Mouse (Mus musculus) intestine, embryonic 16.5 days (tissue): ENCODE measurements around the gene Wrb. TPM values are rescaled to one million over a fixed set of nuclear protein-coding genes. Genes with fewer than 3 reads are reported as not detected.
"Not testable (repeated sequence)": the region's sequence is repeated elsewhere in the genome, so short reads cannot be mapped to it uniquely, and the experiment has no call there.

Experiments
- ATAC-seq: fragments of 200-750 bp; cut with Nextera tagmentation; 2 replicates; pipeline ENCODE4 v1.8.0; 2017; ENCODE audit warnings: moderate TSS enrichment, moderate library complexity
- H3K27ac ChIP-seq: fragments of 300-500 bp; sonication (generic); 2 replicates; pipeline ENCODE4 v1.5.1; 2014; ENCODE audit warnings: mild to moderate bottlenecking, low read length
- H3K27me3 ChIP-seq: fragments of 300-500 bp; sonication (generic); replicated peaks from 2 replicates; pipeline ENCODE4 v1.6.1; 2014; ENCODE audit warnings: low read length, control low read depth, mixed read lengths; ENCODE audit not compliant: control insufficient read depth, insufficient read depth
- H3K36me3 ChIP-seq: fragments of 300-500 bp; sonication (generic); 2 replicates; pipeline ENCODE4 v1.6.1; 2014; ENCODE audit warnings: low read length, control low read depth; ENCODE audit not compliant: control insufficient read depth, insufficient read depth
- H3K4me1 ChIP-seq: fragments of 300-500 bp; sonication (generic); 2 replicates; pipeline ENCODE4 v1.6.1; 2014; ENCODE audit warnings: low read length, control low read depth, mixed read lengths; ENCODE audit not compliant: control insufficient read depth, insufficient read depth
- H3K4me2 ChIP-seq: fragments of 300-500 bp; sonication (generic); 2 replicates; pipeline ENCODE4 v1.6.1; 2014; ENCODE audit warnings: low read depth, low read length, control low read depth
- H3K4me3 ChIP-seq: fragments of 300-500 bp; sonication (generic); 2 replicates; pipeline ENCODE4 v1.5.1; 2014; ENCODE audit warnings: mild to moderate bottlenecking, low read length
- H3K9ac ChIP-seq: fragments of 300-500 bp; sonication (generic); 2 replicates; pipeline ENCODE4 v1.6.1; 2014; ENCODE audit warnings: low read depth, low read length
- H3K9me3 ChIP-seq: fragments of 300-500 bp; sonication (generic); 2 replicates; pipeline ENCODE4 v1.6.1; 2016; ENCODE audit warnings: low read length, control low read depth; ENCODE audit not compliant: control insufficient read depth
- WGBS: fragments of 180-500 bp; shearing (Covaris S2); extraction: QIAGEN DNeasy Blood & Tissue Kit; methylation state at CpG from one replicate; pipeline ENCODE4 v1.1.7; 2014; 5-methylcytosine and 5-hydroxymethylcytosine counted together
- polyA plus RNA-seq: library from polyadenylated mRNA; unstranded; fragments of >200 nt; fragmentation: Nextera tagmentation; extraction: Ambion mirVana; gene quantifications from 2 replicates; pipeline ENCODE4 v1.2.1, GENCODE M21; 2015

Wrb gene
- polyA plus RNA-seq, 1 experiment from 2014 or later: 53.2 TPM

DNA sequence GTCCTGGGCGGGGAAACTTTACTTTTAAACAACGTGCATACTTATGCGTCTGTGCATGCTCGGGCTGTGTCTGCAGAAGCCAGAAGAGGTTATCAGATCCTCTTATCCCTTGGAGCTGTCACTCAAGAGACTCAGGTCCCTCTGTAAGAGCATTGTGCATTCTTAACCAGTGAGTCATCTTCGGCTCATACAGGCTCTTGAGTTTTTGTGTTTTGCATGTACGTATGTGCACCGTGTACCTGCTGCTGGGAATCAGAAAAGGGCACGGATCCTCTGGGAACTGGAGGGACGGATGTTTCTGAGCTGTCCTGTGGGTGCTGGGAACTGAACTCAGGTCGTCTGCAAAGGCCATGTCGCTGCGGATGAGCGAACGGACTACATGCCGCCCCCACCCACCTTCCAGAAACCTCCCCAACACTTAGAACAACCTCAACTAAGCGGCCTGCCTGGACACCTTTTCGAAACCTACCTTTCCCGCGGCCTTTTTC, 18.5 kb upstream of the Wrb start:
- H3K27ac ChIP-seq: peak overlapping the region; percentile 85
- no peaks in the 10 kb centered on the region for H3K9me3 ChIP-seq
- WGBS: 1% methylated on average over 19 of the region's 19 CpGs
- H3K9ac ChIP-seq: peak overlapping the region; percentile 96
- H3K27me3 ChIP-seq: no peaks in the 10 kb centered on the region
- H3K4me1 ChIP-seq: peaks cover 14% of the 10 kb centered on the region
- H3K36me3 ChIP-seq: peaks cover 19% of the 10 kb centered on the region
- peak overlapping the region; percentile 85 for H3K4me3 ChIP-seq
- ATAC-seq: no peak
- H3K4me2 ChIP-seq: peak overlapping the region; percentile 83

DNA sequence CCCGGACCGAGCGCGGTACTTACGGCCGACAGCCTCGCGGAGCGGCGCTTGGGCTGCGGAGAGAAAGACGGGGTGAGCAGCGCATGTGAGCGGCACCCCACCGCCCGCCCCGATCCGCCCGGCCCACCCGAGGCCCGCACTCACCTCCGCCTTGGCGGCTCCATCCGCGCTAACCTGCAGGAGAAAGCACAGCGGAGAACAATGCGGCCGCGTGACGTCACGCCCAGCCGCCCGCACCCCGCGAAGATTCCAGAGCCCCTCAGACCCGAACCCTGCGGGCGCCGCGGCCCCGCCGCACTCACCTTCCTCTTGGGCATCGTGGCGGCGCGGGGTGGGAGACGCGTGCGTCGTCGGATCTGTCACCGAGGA, 17.9 kb upstream of the Wrb start:
- Histone ChIP-seq H3K4me1 (peaks cover 14% of the 10 kb centered on the region), H3K27me3 (no peaks in the 10 kb centered on the region), H3K9me3 (no peaks in the 10 kb centered on the region), H3K4me3 (peak overlapping the region; percentile 85), H3K4me2 (peak overlapping the region; percentile 83), H3K9ac (peak overlapping the region; percentile 96), H3K27ac (peak overlapping the region; percentile 85), H3K36me3 (peaks cover 18% of the 10 kb centered on the region)
- peak; percentile 69 for ATAC-seq
- WGBS: under 1% methylated on average over 47 of the region's 52 CpGs

DNA sequence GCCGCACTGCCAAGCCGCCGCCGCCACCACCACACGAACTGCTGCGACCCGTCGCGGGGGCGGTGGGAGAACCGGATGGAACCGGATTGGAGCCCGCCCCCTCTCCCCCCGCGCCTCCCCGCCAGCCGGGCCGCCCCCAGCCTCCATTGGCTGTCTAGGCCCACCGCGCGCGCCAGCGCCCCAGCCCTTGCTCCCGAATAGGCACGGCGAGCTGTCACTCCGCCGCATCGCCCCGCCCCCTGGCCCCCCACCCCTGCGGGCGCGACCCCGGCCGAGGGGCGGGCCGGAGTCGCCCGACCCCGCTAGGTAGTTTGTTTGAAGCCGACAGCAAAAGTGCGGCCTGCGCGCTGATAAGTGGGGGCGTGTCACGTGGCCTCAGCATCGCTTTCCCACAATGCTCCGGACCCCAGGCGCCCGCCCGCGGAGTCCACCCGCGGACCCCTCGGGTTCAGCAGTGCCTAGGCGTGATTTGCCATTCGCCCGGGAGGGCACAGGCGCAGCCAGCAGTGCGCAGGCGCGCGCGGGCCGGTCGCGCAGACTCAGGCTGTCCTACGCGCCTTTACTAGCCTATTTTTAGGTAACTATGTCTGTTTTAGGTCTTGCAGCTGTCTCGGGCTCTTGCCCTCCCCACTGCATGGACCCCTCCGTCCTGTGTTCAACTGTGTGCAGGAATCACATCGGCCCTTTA, 17.4 kb upstream of the Wrb start, which contains the start of gene Hmgn1:
Gene Hmgn1 (minus strand): TSS at position 73 of the 688 bp plus-strand sequence.
- Histone ChIP-seq H3K27me3 (no peaks in the 10 kb centered on the region), H3K4me1 (peaks cover 14% of the 10 kb centered on the region), H3K4me2 (peak within 1 kb of the TSS; percentile 83), H3K27ac (peak within 1 kb of the TSS; percentile 85), H3K9ac (peak within 1 kb of the TSS; percentile 96), H3K4me3 (peak within 1 kb of the TSS; percentile 85), H3K9me3 (no peaks in the 10 kb centered on the region), H3K36me3 (peaks cover 16% of the 10 kb centered on the region)
- peak; percentile 97 for ATAC-seq
- WGBS: under 1% methylated on average over 68 of the region's 72 CpGs

DNA sequence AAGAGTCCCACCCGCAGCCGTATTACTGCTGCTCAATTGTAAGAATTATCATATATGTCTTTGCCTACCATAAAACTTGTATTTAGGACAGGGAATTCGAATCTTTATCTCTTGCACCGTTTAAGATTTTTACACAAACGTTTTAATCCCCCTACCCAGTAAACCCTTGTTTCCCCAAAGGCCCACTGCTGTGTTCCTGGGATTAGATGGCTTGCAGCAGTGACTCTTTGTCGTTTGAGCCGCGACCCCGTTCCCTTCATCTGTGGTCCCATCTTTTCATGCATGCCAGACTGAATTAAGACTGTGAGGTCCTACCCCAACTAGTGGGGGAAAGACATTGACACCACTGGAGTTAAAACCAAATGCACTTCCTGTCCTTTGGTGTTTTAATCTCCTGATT, 16.7 kb upstream of the Wrb start:
- peak overlapping the region; percentile 75 for H3K4me2 ChIP-seq
- H3K9ac ChIP-seq: peak overlapping the region; percentile 96
- peaks cover 14% of the 10 kb centered on the region for H3K4me1 ChIP-seq
- peaks cover 11% of the 10 kb centered on the region for H3K36me3 ChIP-seq
- no peak for ATAC-seq
- WGBS: 4% methylated on average over 9 of the region's 9 CpGs
- H3K9me3 ChIP-seq: no peaks in the 10 kb centered on the region
- H3K4me3 ChIP-seq: peak overlapping the region; percentile 85
- H3K27me3 ChIP-seq: no peaks in the 10 kb centered on the region
- peak overlapping the region; percentile 85 for H3K27ac ChIP-seq

DNA sequence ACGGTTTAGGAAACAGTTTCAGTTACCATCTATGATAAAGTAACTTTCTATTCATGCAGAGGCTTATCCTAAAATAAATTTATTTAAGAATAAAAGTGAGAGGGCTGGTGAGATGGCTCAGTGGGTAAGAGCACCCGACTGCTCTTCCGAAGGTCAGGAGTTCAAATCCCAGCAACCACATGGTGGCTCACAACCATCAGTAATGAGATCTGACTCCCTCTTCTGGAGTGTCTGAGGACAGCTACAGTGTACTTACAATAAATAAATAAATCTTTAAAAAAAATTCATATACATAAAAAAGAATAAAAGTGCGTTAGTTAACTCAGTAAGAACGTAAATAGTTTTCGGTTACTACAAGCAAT, 478 bp upstream of the Wrb start:
- ATAC-seq: peak; percentile 35
- H3K4me3 ChIP-seq: 0 out of 2 replicates have a peak overlapping the region, but pooled peaks have one; percentile 81
- not testable (repeated sequence) for H3K9ac ChIP-seq, H3K36me3 ChIP-seq, H3K27me3 ChIP-seq, H3K4me2 ChIP-seq, H3K9me3 ChIP-seq, H3K27ac ChIP-seq, H3K4me1 ChIP-seq
- 24% methylated on average over 6 of the region's 6 CpGs for WGBS

DNA sequence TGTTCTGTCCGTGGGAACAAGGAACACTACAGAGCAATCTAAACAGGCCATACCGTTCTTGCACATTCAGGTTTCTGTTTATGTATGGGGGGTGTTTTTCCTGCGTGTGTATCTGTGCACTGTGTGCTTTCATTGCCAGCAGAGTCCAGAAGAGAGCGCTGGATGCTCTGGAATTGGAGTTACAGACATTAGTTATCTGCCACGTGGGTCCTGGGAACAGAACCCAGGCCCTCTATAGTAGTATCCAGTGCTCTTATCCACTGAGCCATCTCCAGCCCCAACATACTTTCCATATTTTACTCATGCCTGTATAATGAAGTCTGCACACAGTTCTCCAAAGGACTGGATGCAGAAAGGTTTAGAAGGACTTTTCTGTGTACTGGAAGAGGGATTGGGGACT, 607 bp downstream of the Wrb start:
- peak; percentile 3; the same call in 1 of the 2 replicates for ATAC-seq
- H3K27me3 ChIP-seq: no peaks in the 10 kb centered on the region
- 0% methylated on average over 5 of the region's 5 CpGs for WGBS
- H3K9ac ChIP-seq: peak overlapping the region; percentile 78
- H3K27ac ChIP-seq: peak overlapping the region; percentile 55; the same call in 1 of the 2 replicates
- no peaks in the 10 kb centered on the region for H3K9me3 ChIP-seq
- H3K4me2 ChIP-seq: peak overlapping the region; percentile 77
- H3K36me3 ChIP-seq: no peaks in the 10 kb centered on the region
- H3K4me1 ChIP-seq: peaks cover 9% of the 10 kb centered on the region
- peak overlapping the region; percentile 81 for H3K4me3 ChIP-seq

DNA sequence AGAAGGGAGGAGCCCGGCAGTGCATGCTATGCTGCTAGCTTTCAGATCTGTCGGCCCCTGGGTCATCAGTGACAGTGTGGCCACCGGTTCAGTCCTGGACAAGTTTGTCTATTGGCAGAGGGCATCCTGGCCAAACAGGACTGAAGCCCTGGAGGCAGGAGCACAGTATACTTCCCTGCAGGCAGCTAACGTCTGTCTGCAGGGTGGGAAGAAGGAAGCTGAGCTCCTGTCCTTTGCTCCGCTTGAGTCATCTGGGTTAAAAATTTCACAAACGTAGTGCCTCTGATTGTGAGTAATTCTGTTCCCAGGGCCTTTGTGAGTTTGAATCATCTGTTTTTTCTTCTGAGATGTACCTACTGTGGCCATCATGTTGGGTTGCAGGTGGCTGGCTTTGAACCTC, 3.6 kb downstream of the Wrb start:
- H3K9ac ChIP-seq: peak overlapping the region; percentile 51; the same call in 1 of the 2 replicates
- ATAC-seq: no peak
- peaks cover 16% of the 10 kb centered on the region for H3K4me1 ChIP-seq
- H3K4me2 ChIP-seq: no peak overlapping the region
- no peaks in the 10 kb centered on the region for H3K36me3 ChIP-seq
- 62% methylated on average over 6 of the region's 6 CpGs for WGBS
- no peaks in the 10 kb centered on the region for H3K9me3 ChIP-seq
- no peak overlapping the region for H3K4me3 ChIP-seq
- H3K27me3 ChIP-seq: no peaks in the 10 kb centered on the region
- peak overlapping the region; percentile 81 for H3K27ac ChIP-seq

DNA sequence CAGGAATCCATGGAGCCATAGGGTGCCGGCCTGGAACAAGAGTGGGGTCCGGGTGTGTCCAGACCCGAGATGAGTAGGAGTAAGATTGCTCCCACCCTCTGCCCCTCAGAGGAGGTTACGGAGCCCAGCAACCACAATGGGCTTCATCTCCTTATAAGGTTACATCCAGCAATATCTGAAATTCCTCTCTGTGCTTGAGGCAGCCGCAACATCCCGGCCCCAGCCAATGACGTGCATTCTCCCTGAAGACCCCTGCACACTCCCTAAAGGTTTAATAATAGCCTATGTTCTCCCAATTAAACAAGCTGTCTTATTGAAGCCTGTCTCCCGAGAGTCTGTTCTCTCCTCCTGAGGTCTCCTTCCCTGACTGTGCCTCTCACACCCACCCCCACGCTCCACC, 4.1 kb downstream of the Wrb start:
- Histone ChIP-seq H3K4me2 (no peak overlapping the region), H3K27me3 (no peaks in the 10 kb centered on the region), H3K9ac (peak overlapping the region; percentile 51; the same call in 1 of the 2 replicates), H3K27ac (peak overlapping the region; percentile 81), H3K4me3 (no peak overlapping the region), H3K36me3 (no peaks in the 10 kb centered on the region), H3K4me1 (peaks cover 16% of the 10 kb centered on the region), H3K9me3 (no peaks in the 10 kb centered on the region)
- no peak for ATAC-seq
- 64% methylated on average over 9 of the region's 9 CpGs for WGBS

DNA sequence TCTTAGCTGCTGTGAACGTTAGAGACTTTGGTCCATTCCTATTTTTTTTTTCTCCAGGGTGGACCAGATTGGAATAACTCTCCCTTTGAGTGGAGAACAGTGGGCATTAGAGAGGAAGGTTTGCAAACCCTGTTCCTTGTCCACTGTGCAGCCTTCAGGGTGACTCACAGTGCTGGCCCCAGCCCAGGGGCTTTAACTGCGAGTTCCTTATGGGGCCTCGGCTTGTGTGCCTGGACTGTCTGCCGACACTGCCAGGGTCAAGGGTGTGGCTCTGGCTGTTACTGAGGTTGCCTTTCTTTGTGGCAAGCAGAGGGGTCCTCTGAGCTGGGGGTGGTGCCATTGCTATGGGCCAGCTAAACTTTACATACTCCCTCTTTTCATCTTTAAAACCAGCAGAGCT, 5.8 kb downstream of the Wrb start:
- Histone ChIP-seq H3K9ac (0 out of 2 replicates have a peak overlapping the region, but pooled peaks have one; percentile 36), H3K27ac (peak overlapping the region; percentile 49), H3K27me3 (no peaks in the 10 kb centered on the region), H3K4me1 (peaks cover 16% of the 10 kb centered on the region), H3K4me2 (no peak overlapping the region), H3K9me3 (no peaks in the 10 kb centered on the region), H3K36me3 (no peaks in the 10 kb centered on the region), H3K4me3 (no peak overlapping the region)
- peak; percentile 62 for ATAC-seq
- 40% methylated on average over 4 of the region's 4 CpGs for WGBS
